Mouse (Mus musculus): ENCODE results near the gene Bmp8a. TPM values are rescaled to one million over a fixed set of nuclear protein-coding genes. Genes with fewer than 3 reads are reported as not detected.
"Not testable (repeated sequence)": the region's sequence is repeated elsewhere in the genome, so short reads cannot be mapped to it uniquely, and the experiment has no call there.

Bmp8a gene
- total and polyA plus RNA-seq, 2 experiments from 2014 or later: 0.15 to 0.90 TPM

DNA sequence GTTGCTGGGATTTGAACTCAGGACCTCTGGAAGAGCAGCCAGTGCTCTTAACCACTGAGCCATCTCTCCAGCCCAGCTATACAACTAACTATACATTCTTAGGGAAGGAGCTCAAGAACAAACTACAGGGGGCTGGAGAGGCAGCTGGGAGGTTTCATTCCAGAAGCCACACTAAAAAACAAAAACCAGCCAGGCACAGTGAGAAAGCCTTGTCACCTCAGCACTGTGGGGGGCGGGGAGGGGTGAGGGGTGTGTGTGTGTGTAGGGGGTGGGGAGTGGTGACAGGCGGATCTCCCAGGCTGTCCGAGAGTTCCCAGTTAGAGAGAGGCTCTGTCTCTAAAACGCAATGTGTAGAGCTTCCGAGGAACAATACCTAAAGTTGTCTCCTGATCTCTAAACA is 11.7 kb downstream of the Bmp8a start:
- H3K4me3 ChIP-seq (ENCODE audit: low read depth, low read length): no peak overlapping the region
- WGBS: 77% methylated on average over 5 of the region's 5 CpGs
- no peaks in the 10 kb centered on the region for H3K36me3 ChIP-seq (ENCODE audit: insufficient read depth)
- ATAC-seq: no peak
- H3K4me2 ChIP-seq (ENCODE audit: low read depth): no peak overlapping the region
- no peaks in the 10 kb centered on the region for H3K9me3 ChIP-seq (ENCODE audit: low read length)
- no peaks in the 10 kb centered on the region for H3K27me3 ChIP-seq (ENCODE audit: insufficient read depth, low read length)
- no peak overlapping the region for H3K9ac ChIP-seq
- no peak for TF ChIP-seq CTCF (IDR thresholded peaks at IDR 0.05; ENCODE audit: low read depth)
- no peak for DNase-seq
- H3K27ac ChIP-seq (ENCODE audit: low read depth, low read length): no peak overlapping the region
- H3K4me1 ChIP-seq (ENCODE audit: insufficient read depth): no peaks in the 10 kb centered on the region

DNA sequence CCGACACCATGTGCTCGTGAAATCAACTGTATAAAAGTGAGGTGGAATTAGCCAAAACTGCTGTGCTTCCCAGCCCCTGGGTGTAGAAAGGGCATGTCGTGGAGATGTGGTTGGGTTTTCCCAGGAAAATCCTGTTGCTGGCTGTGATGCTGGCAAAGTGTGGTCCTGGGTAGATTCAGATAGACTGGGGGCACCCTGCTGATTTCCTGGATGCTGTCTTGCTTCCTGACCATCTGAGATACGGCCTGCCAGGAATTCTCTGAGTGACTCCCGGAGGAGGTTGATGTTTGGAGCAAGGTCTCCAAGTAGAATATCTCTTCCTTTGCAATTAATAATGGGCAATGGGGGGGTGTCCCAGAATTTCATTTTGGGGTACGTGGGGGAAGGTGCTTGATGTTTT is 14.1 kb downstream of the Bmp8a start:
- WGBS: 65% methylated on average over 6 of the region's 6 CpGs
- ATAC-seq (no peak), DNase-seq (no peak)
- Histone ChIP-seq H3K27me3 (ENCODE audit: insufficient read depth, low read length) (no peaks in the 10 kb centered on the region), H3K9me3 (ENCODE audit: low read length) (no peaks in the 10 kb centered on the region), H3K9ac (no peak overlapping the region), H3K4me2 (ENCODE audit: low read depth) (no peak overlapping the region), H3K27ac (ENCODE audit: low read depth, low read length) (no peak overlapping the region), H3K4me1 (ENCODE audit: insufficient read depth) (no peaks in the 10 kb centered on the region), H3K4me3 (ENCODE audit: low read depth, low read length) (no peak overlapping the region), H3K36me3 (ENCODE audit: insufficient read depth) (no peaks in the 10 kb centered on the region)
- no peak for TF ChIP-seq CTCF (IDR thresholded peaks at IDR 0.05; ENCODE audit: low read depth)

DNA sequence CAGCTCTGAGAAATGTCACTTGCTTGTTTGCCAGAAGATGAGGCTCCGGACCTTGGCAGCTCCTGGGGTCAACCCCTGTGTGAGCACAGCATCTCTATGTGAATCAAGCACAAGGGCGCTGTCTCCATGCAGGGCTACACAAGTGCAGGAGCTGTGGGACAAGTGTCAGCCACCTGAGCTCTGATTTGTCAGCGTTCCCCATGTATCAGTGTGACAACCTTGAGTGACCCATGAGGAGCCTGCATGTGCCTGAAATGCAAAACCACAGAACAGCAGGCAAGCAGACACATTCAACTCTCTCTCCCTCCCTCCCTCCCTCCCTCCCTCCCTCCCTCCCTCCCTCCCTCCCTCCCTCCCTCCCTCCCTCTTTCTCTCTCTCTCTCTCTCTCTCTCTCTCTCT is 15.4 kb downstream of the Bmp8a start:
- H3K4me3 ChIP-seq (ENCODE audit: low read depth, low read length): no peak overlapping the region
- no peaks in the 10 kb centered on the region for H3K4me1 ChIP-seq (ENCODE audit: insufficient read depth)
- H3K9ac ChIP-seq: no peak overlapping the region
- DNase-seq (no peak), ATAC-seq (no peak)
- H3K27ac ChIP-seq (ENCODE audit: low read depth, low read length): no peak overlapping the region
- H3K4me2 ChIP-seq (ENCODE audit: low read depth): no peak overlapping the region
- H3K27me3 ChIP-seq (ENCODE audit: insufficient read depth, low read length): no peaks in the 10 kb centered on the region
- WGBS: 61% methylated on average over 3 of the region's 3 CpGs
- TF ChIP-seq CTCF (IDR thresholded peaks at IDR 0.05; ENCODE audit: low read depth): no peak
- no peaks in the 10 kb centered on the region for H3K9me3 ChIP-seq (ENCODE audit: low read length)
- H3K36me3 ChIP-seq (ENCODE audit: insufficient read depth): no peaks in the 10 kb centered on the region

DNA sequence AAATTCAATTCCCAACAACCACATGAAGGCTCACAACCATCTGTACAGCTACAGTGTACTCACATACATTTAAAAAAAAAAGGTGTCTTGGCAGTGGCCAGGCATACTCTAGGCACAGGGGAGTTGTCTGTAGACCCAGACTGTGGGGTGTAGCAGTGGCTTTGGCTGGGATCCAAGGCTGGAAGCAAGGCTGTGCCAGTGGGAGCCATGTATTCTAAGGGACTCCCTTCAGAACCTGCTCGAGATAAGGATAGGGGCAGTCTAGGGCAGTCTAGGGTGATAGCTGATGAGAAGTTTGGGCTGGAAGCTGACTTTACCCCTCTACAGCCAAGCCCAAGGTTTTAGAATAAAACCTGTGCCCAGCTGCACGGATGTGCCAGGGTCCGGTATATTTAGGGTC is 17.0 kb downstream of the Bmp8a start:
- Histone ChIP-seq H3K9ac (no peak overlapping the region), H3K27ac (ENCODE audit: low read depth, low read length) (no peak overlapping the region), H3K4me1 (ENCODE audit: insufficient read depth) (no peaks in the 10 kb centered on the region), H3K4me3 (ENCODE audit: low read depth, low read length) (no peak overlapping the region), H3K4me2 (ENCODE audit: low read depth) (no peak overlapping the region), H3K36me3 (ENCODE audit: insufficient read depth) (no peaks in the 10 kb centered on the region), H3K9me3 (ENCODE audit: low read length) (no peaks in the 10 kb centered on the region), H3K27me3 (ENCODE audit: insufficient read depth, low read length) (no peaks in the 10 kb centered on the region)
- no peak for DNase-seq
- WGBS: 71% methylated on average over 3 of the region's 3 CpGs
- no peak for ATAC-seq
- no peak for TF ChIP-seq CTCF (IDR thresholded peaks at IDR 0.05; ENCODE audit: low read depth)

DNA sequence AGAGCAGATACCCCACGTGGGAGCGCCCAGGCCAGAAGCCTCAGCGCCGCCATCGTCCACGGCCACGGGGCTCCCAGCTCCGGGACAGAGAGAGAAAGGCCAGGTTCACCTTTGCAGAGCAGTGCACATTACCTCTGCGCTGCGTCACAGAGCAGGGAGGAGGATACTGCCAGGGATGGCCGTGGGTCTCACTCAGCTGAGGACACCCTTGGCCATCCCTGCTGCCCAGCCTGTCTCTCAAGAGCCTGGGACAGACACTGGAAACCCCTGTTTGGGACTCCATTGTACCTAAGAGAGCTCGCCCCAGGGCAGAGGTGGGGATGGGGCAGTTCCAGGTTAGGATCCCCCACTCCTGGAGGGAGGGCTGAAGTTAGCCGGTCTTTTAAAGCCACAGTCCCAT is 19.5 kb downstream of the Bmp8a start, which contains the start of gene Oxct2a:
Gene Oxct2a, minus strand, starts transcription at position 101 of the 400 bp plus-strand sequence.
- Histone ChIP-seq H3K4me3 (ENCODE audit: low read depth, low read length) (peak within 1 kb of the TSS; percentile 18), H3K27ac (ENCODE audit: low read depth, low read length) (no peak within 1 kb of the TSS), H3K4me2 (ENCODE audit: low read depth) (peak within 1 kb of the TSS; percentile 44), H3K9me3 (ENCODE audit: low read length) (no peaks in the 10 kb centered on the region), H3K9ac (no peak within 1 kb of the TSS), H3K4me1 (ENCODE audit: insufficient read depth) (no peaks in the 10 kb centered on the region), H3K36me3 (ENCODE audit: insufficient read depth) (no peaks in the 10 kb centered on the region), H3K27me3 (ENCODE audit: insufficient read depth, low read length) (no peaks in the 10 kb centered on the region)
- WGBS: 16% methylated on average over 13 of the region's 13 CpGs
- ATAC-seq (0 out of 2 replicates have a peak, but pooled peaks have one; percentile 1), DNase-seq (no peak)
- TF ChIP-seq CTCF (IDR thresholded peaks at IDR 0.05; ENCODE audit: low read depth): no peak

DNA sequence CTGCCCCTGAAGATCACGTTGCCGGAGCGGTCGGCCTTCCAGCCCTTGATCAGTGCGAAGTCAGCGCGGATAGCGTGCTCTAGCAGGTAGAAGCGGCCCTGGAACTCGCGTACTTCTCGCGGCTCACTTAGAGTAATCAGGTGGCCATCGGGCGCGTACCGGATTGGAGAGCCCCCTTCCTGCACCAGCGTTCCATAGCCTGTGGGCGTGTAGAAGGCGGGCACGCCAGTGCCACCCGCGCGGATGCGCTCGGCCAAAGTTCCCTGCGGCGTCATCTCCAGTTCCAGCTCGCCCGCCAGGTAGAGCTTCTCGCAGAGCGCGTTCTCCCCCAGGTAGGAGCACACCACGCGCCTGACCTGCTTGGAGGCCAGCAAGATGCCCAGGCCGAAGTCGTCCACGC is 20.1 kb downstream of the Bmp8a start:
- H3K27me3 ChIP-seq (ENCODE audit: insufficient read depth, low read length); DNase-seq; H3K27ac ChIP-seq (ENCODE audit: low read depth, low read length); H3K4me1 ChIP-seq (ENCODE audit: insufficient read depth); H3K9me3 ChIP-seq (ENCODE audit: low read length); H3K9ac ChIP-seq; H3K36me3 ChIP-seq (ENCODE audit: insufficient read depth): not testable (repeated sequence)
- peak; percentile 90 for ATAC-seq
- 23% methylated on average over 17 of the region's 38 CpGs for WGBS
- Histone ChIP-seq H3K4me2 (ENCODE audit: low read depth) (peak overlapping the region; percentile 44), H3K4me3 (ENCODE audit: low read depth, low read length) (peak overlapping the region; percentile 18; the same call in 1 of the 2 replicates)

DNA sequence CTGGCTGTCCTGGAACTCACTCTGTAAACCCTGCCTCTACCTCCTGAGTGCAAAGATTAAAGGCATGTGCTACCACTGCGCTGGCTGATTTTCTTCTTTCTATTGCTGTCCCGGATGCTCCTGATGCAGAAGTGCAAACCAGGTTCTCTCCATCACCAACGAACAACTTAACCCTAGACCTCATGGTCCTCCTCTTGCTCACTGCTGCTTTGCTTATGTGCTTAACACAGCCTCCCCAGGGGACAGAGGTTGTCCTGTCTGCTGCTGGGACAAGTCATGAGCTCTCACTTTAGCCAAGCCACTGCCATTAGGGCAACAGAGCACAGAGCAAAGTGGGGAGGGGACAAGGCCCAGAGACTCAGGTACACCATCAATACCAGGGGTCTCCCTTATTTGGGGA is 28.6 kb downstream of the Bmp8a start:
- H3K4me1 ChIP-seq (ENCODE audit: insufficient read depth): no peaks in the 10 kb centered on the region
- H3K9ac ChIP-seq: no peak overlapping the region
- no peaks in the 10 kb centered on the region for H3K9me3 ChIP-seq (ENCODE audit: low read length)
- no peak for TF ChIP-seq CTCF (IDR thresholded peaks at IDR 0.05; ENCODE audit: low read depth)
- DNase-seq (no peak), ATAC-seq (no peak)
- 87% methylated on average over 3 of the region's 3 CpGs for WGBS
- no peak overlapping the region for H3K4me2 ChIP-seq (ENCODE audit: low read depth)
- no peak overlapping the region for H3K4me3 ChIP-seq (ENCODE audit: low read depth, low read length)
- no peaks in the 10 kb centered on the region; the same call in 1 of the 2 replicates for H3K36me3 ChIP-seq (ENCODE audit: insufficient read depth)
- no peak overlapping the region for H3K27ac ChIP-seq (ENCODE audit: low read depth, low read length)
- H3K27me3 ChIP-seq (ENCODE audit: insufficient read depth, low read length): no peaks in the 10 kb centered on the region

DNA sequence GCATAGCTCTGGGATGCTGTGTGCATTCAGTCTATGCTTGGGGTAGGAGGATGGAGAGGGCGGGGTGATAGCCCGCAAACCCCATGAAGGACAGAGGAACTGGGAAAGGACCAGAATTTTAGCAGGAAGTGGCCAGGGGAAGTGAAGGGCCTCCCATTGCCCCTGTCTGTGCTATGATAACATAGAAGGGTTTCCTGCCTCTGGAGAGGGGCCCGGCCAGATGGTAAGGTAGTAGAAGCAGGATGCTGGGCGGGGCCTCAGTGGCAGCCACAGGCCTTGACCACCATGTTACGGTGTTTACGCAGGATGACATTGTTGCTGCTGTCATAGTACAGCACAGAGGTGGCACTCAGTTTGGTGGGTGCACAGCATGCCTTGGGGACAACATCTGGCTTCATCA is 30.0 kb downstream of the Bmp8a start:
- Histone ChIP-seq H3K27me3 (ENCODE audit: insufficient read depth, low read length) (no peaks in the 10 kb centered on the region), H3K27ac (ENCODE audit: low read depth, low read length) (no peak overlapping the region), H3K9me3 (ENCODE audit: low read length) (no peaks in the 10 kb centered on the region), H3K4me3 (ENCODE audit: low read depth, low read length) (no peak overlapping the region), H3K9ac (no peak overlapping the region), H3K36me3 (ENCODE audit: insufficient read depth) (no peaks in the 10 kb centered on the region; the same call in 1 of the 2 replicates), H3K4me2 (ENCODE audit: low read depth) (no peak overlapping the region), H3K4me1 (ENCODE audit: insufficient read depth) (no peaks in the 10 kb centered on the region)
- TF ChIP-seq CTCF (IDR thresholded peaks at IDR 0.05; ENCODE audit: low read depth): no peak
- ATAC-seq (no peak), DNase-seq (no peak)
- WGBS: 90% methylated on average over 6 of the region's 6 CpGs
